Mouse (Mus musculus) ES-E14 (cell line): Measurements from ENCODE around the gene Gm43552. TPM values are rescaled to one million over a fixed set of nuclear protein-coding genes. Genes with fewer than 3 reads are reported as not detected.
A peak's percentile ranks its signal among the peaks of the same experiment; 100 is the strongest.

Experiments
- DNase-seq: peaks from one replicate; pipeline ENCODE4 v3.0.0-alpha.2; 2013; ENCODE audit warnings: low read depth, low spot score
- H3K27ac ChIP-seq: 2 replicates; pipeline ENCODE4 v1.5.1; 2012; ENCODE audit warnings: low read depth, mild to moderate bottlenecking, low read length, moderate library complexity, mixed read lengths; ENCODE audit not compliant: poor library complexity, insufficient read depth, severe bottlenecking
- H3K36me3 ChIP-seq: 2 replicates; pipeline ENCODE4 v1.6.1; 2012; ENCODE audit warnings: mild to moderate bottlenecking, low read length, moderate library complexity, mixed read lengths; ENCODE audit not compliant: control insufficient read depth, poor library complexity, insufficient read depth, severe bottlenecking
- H3K4me1 ChIP-seq, 2 experiments: fragments of 150-350 bp in 1 of 2; sonication (generic) in 1 of 2; 2 replicates each; pipeline ENCODE4 v1.6.1; 2012; ENCODE audit warnings: low read length in 2 of 2, mild to moderate bottlenecking in 1 of 2, mixed read lengths in 1 of 2; ENCODE audit not compliant: control insufficient read depth in 2 of 2, insufficient read depth in 2 of 2, poor library complexity in 1 of 2
- H3K4me3 ChIP-seq, 2 experiments: fragments of 150-350 bp in 1 of 2; sonication (generic) in 1 of 2; 2 replicates each; pipeline ENCODE4 v1.5.1; 2012; ENCODE audit warnings: low read length in 2 of 2, low read depth in 1 of 2, mild to moderate bottlenecking in 1 of 2, mixed read lengths in 1 of 2; ENCODE audit not compliant: insufficient read depth in 1 of 2, poor library complexity in 1 of 2, severe bottlenecking in 1 of 2
- H3K9ac ChIP-seq: 2 replicates; pipeline ENCODE4 v1.6.1; 2012; ENCODE audit warnings: low read depth, mild to moderate bottlenecking, low read length, mixed read lengths; ENCODE audit not compliant: poor library complexity, insufficient read depth, severe bottlenecking
- H3K9me3 ChIP-seq: fragments of 150-350 bp; sonication (generic); 2 replicates; pipeline ENCODE4 v1.6.1; 2012; ENCODE audit warnings: low read depth, mild to moderate bottlenecking, low read length; ENCODE audit not compliant: control insufficient read depth, insufficient read depth
- CHD2 ChIP-seq: IDR thresholded peaks from 2 replicates; pipeline ENCODE4 v1.6.1; 2014; ENCODE audit warnings: mild to moderate bottlenecking, low read depth, low read length, inconsistent platforms
- HCFC1 ChIP-seq: IDR thresholded peaks from 2 replicates; pipeline ENCODE4 v1.6.1; 2012; ENCODE audit warnings: low read length, inconsistent platforms, borderline replicate concordance; ENCODE audit not compliant: insufficient read depth
- MAFK ChIP-seq: IDR thresholded peaks from 2 replicates; pipeline ENCODE4 v1.6.1; 2014; ENCODE audit warnings: mild to moderate bottlenecking, low read depth, low read length, inconsistent platforms; ENCODE audit not compliant: insufficient read depth
- ZC3H11A ChIP-seq: IDR thresholded peaks from 2 replicates; pipeline ENCODE4 v1.6.1; 2012; ENCODE audit warnings: low read depth, mild to moderate bottlenecking, inconsistent platforms, low read length, borderline replicate concordance
- ZNF384 ChIP-seq: IDR thresholded peaks from 2 replicates; pipeline ENCODE4 v1.6.1; 2012; ENCODE audit warnings: low read depth, low read length, inconsistent platforms
- in situ Hi-C, 2 experiments: fragments of 600-800 bp; cut with MboI; formaldehyde crosslinking; loops; one replicate each; pipeline ENCODE4 v1.15.1; 2025; ENCODE audit warnings: low sequenced_read_pairs in 2 of 2, inconsistent platforms in 1 of 2; ENCODE audit not compliant: unreplicated experiment in 2 of 2
- total RNA-seq: library from RNA; depleted of rRNA; stranded (reverse); fragments of 300-350 nt; gene quantifications from 2 replicates; pipeline ENCODE4 v1.2.3, GENCODE M21; 2012

Gm43552 gene
- total RNA-seq, 1 experiment = not detected

GRCm38 (mm10) chr5:65469766-65470165 lies 22.9 kb downstream of the Gm43552 start:
- DNase-seq = no peak
- H3K4me1 ChIP-seq = no peaks in the 10 kb centered on the region
- in situ Hi-C loops = no loop called here
- TF ChIP-seq ZC3H11A = no peak
- no peak for TF ChIP-seq CHD2
- no peak for TF ChIP-seq ZNF384
- no peak for TF ChIP-seq HCFC1
- TF ChIP-seq MAFK = 0 out of 2 replicates have a peak, but pooled peaks have one; percentile 13
- no peak overlapping the region for H3K27ac ChIP-seq
- peaks cover 2% of the 10 kb centered on the region; the same call in 1 of the 2 replicates for H3K36me3 ChIP-seq
- no peak overlapping the region; the same call in 1 of the 2 replicates for H3K9ac ChIP-seq
- no peak overlapping the region for H3K4me3 ChIP-seq
- H3K9me3 ChIP-seq = no peaks in the 10 kb centered on the region

DNA sequence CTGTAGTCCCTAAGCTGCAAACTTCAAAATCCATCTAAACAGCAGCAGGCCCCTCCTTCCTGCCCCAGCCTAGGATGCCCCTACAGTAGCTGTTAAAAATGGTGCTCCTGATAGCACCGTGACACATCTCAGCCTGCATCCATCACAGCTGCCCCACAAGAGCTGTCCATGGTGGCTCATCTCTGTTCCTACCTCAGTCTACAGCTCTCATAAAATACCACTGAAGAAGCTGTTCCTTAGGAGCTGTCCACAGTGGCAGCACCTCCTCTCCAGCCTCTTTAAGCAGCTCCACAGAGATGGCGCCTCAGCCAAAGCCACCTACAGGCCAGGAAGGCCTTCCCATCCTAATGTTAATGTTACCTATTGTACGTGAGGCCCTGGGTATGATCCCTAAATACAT lies 25.7 kb downstream of the Gm43552 start:
- H3K27ac ChIP-seq = no peak overlapping the region
- in situ Hi-C loops = no loop called here
- TF ChIP-seq ZNF384 (no peak), HCFC1 (no peak; the same call in 1 of the 2 replicates), CHD2 (no peak), ZC3H11A (no peak)

DNA sequence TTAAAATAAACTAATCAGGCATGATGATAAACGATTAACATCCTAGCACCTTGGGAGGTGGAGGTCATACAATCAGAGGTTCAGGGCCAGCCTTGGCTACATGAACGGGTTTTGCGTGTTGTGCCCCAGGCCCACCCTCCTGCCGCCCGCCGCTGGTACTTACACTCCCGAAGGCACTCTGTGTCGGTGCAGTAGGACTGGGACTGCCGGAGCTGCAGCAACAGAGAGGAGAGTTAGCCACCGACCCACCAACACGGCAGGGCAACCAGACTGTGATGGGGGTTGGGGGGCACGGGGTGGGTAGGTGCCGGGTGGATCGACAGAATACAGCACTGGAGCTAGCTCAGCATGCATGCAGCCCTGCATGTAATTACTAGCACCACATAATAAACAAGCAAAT lies 32.3 kb downstream of the Gm43552 start:
- H3K36me3 ChIP-seq = no peaks in the 10 kb centered on the region; the same call in 1 of the 2 replicates
- H3K9ac ChIP-seq = no peak overlapping the region
- in situ Hi-C loops = no loop called here
- peaks cover 0 to 1% of the 10 kb centered on the region in 2 experiments; a peak in 1 of 4 replicates for H3K4me1 ChIP-seq
- TF ChIP-seq CHD2 = no peak
- TF ChIP-seq ZNF384 = no peak
- TF ChIP-seq HCFC1 = no peak
- no peak overlapping the region for H3K27ac ChIP-seq
- no peaks in the 10 kb centered on the region for H3K9me3 ChIP-seq
- H3K4me3 ChIP-seq = no peak overlapping the region
- no peak for DNase-seq

More for the DNA sequence above, 25.7 kb downstream of the Gm43552 start:
- H3K9me3 ChIP-seq = no peaks in the 10 kb centered on the region
- peaks cover 2% of the 10 kb centered on the region; the same call in 1 of the 2 replicates for H3K36me3 ChIP-seq
- DNase-seq = peak; percentile 54
- no peak overlapping the region for H3K9ac ChIP-seq
- no peaks in the 10 kb centered on the region for H3K4me1 ChIP-seq
- H3K4me3 ChIP-seq = no peak overlapping the region

- in situ Hi-C loops = no loop called here
- Histone ChIP-seq H3K4me3 (no peak overlapping the region), H3K27ac (no peak overlapping the region), H3K9me3 (no peaks in the 10 kb centered on the region), H3K4me1 (peaks cover 0 to 1% of the 10 kb centered on the region in 2 experiments; a peak in 1 of 4 replicates), H3K36me3 (no peaks in the 10 kb centered on the region; the same call in 1 of the 2 replicates), H3K9ac (no peak overlapping the region)
- TF ChIP-seq ZNF384 (no peak), HCFC1 (no peak), ZC3H11A (no peak), MAFK (no peak), CHD2 (no peak)
- no peak for DNase-seq
These were observed 33.2 kb downstream of the Gm43552 start for GRCm38 (mm10) chr5:65459454-65459853.

GRCm38 (mm10) chr5:65457846-65458245 lies 34.8 kb downstream of the Gm43552 start:
- no peak for DNase-seq

More at GRCm38 (mm10) chr5:65457846-65458245, 34.8 kb downstream of the Gm43552 start:
- H3K4me1 ChIP-seq = peaks cover 0 to 1% of the 10 kb centered on the region in 2 experiments; a peak in 1 of 4 replicates
- H3K27ac ChIP-seq = no peak overlapping the region
- H3K9me3 ChIP-seq = no peaks in the 10 kb centered on the region
- no peaks in the 10 kb centered on the region; the same call in 1 of the 2 replicates for H3K36me3 ChIP-seq
- TF ChIP-seq HCFC1 (no peak), ZNF384 (no peak), MAFK (no peak), ZC3H11A (no peak), CHD2 (no peak)
- in situ Hi-C loops = no loop called here
- H3K9ac ChIP-seq = no peak overlapping the region
- H3K4me3 ChIP-seq = no peak overlapping the region
